Mouse (Mus musculus) liver (tissue): Measurements from ENCODE around the gene Chmp4b.

Experiments
- DNase-seq: peaks from one replicate; pipeline ENCODE4 v3.0.0-alpha.2; 2020; ENCODE audit warnings: mixed read lengths

Chmp4b gene

GRCm38 (mm10) chr2:154684901-154685470 is 33.5 kb downstream of the Chmp4b start:
- no peak for DNase-seq

GRCm38 (mm10) chr2:154685772-154686171 is 34.3 kb downstream of the Chmp4b start:
- no peak for DNase-seq

- no peak for DNase-seq
These were observed 35.3 kb downstream of the Chmp4b start for GRCm38 (mm10) chr2:154686819-154687218.

- no peak for DNase-seq
These were observed 37.9 kb downstream of the Chmp4b start for GRCm38 (mm10) chr2:154689391-154689790.

- no peak for DNase-seq
These were observed 39.5 kb downstream of the Chmp4b start for GRCm38 (mm10) chr2:154690959-154691358.

GRCm38 (mm10) chr2:154693186-154693940 is 41.9 kb downstream of the Chmp4b start:
- DNase-seq: no peak

- DNase-seq: no peak
These were observed 42.4 kb downstream of the Chmp4b start for GRCm38 (mm10) chr2:154693941-154694256.

GRCm38 (mm10) chr2:154695690-154696089 is 44.2 kb downstream of the Chmp4b start:
- DNase-seq: no peak

GRCm38 (mm10) chr2:154696660-154697059 is 45.2 kb downstream of the Chmp4b start:
- DNase-seq: no peak

GRCm38 (mm10) chr2:154699360-154699759 is 47.9 kb downstream of the Chmp4b start:
- DNase-seq: no peak

- DNase-seq: no peak
These were observed 48.7 kb downstream of the Chmp4b start for GRCm38 (mm10) chr2:154700177-154700576.

GRCm38 (mm10) chr2:154702637-154703315 is 51.3 kb downstream of the Chmp4b start:
- peak; percentile 73 for DNase-seq

- no peak for DNase-seq
These were observed 55.2 kb downstream of the Chmp4b start for GRCm38 (mm10) chr2:154706526-154707280.

- no peak for DNase-seq
These were observed 55.8 kb downstream of the Chmp4b start for GRCm38 (mm10) chr2:154707284-154707683.

- DNase-seq: no peak
These were observed 56.4 kb downstream of the Chmp4b start for GRCm38 (mm10) chr2:154707830-154708385.

GRCm38 (mm10) chr2:154711701-154712100 is 60.2 kb downstream of the Chmp4b start:
- DNase-seq: no peak

- DNase-seq: peak; percentile 70
These were observed 60.8 kb downstream of the Chmp4b start for GRCm38 (mm10) chr2:154712271-154712677.

- DNase-seq: no peak
These were observed 61.6 kb downstream of the Chmp4b start for GRCm38 (mm10) chr2:154713083-154713482.

- DNase-seq: no peak
These were observed 62.5 kb downstream of the Chmp4b start for GRCm38 (mm10) chr2:154713964-154714363.

- DNase-seq: no peak
These were observed 65.1 kb downstream of the Chmp4b start for GRCm38 (mm10) chr2:154716586-154716985.

GRCm38 (mm10) chr2:154717081-154717480 is 65.6 kb downstream of the Chmp4b start:
- no peak for DNase-seq

GRCm38 (mm10) chr2:154718855-154719556 is 67.5 kb downstream of the Chmp4b start:
- no peak for DNase-seq
